Mouse (Mus musculus) spleen, postnatal 4 days (tissue): ENCODE data around the gene Dctn1.

Experiments used
- DNase-seq, 2 experiments: peaks; one replicate each; pipeline ENCODE4 v3.0.0; 2022; ENCODE audit warnings: low spot score in 2 of 2

Gene Dctn1

DNA sequence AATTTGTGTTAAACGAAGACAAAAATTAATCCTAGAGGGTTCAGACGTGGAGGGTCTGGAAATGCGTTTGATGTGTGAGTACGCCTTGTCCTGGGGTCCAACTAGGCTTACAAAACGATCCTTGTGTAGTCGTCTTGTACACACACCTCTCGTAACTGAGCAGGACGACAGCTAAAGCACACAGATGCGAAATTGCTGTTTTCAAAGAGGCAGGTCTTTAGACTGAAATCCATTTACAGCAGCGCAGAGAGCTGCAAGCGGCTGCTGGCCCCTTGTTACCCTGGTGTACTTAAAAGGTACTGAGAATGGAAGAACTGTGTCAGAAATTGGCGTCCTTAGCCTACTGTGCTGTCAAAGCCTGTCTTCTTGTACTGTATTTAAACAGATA is 517 bp downstream of the Dctn1 start:
- DNase-seq = peak in 1 of 2 experiments; percentile 65

DNA sequence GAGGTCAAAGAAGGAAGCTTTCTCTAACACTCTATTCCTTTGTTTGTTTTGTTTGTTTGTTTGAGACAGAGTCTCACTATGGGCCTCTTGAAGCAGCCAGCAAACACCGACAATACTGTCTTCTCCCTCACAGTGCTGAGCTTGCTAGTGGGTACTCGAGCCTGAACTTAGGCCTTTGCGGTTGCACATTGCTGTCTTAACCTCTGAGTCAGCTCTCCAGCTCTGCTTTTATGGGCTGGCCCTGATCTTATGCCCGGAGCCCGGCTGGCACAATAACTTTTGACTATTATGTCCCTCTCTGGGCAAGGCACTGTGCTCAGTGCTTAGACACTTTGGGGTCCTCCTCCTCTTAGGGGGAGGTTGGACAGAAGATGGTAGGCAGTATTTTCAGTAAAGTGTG is 4.2 kb downstream of the Dctn1 start:
- DNase-seq = no peak

DNA sequence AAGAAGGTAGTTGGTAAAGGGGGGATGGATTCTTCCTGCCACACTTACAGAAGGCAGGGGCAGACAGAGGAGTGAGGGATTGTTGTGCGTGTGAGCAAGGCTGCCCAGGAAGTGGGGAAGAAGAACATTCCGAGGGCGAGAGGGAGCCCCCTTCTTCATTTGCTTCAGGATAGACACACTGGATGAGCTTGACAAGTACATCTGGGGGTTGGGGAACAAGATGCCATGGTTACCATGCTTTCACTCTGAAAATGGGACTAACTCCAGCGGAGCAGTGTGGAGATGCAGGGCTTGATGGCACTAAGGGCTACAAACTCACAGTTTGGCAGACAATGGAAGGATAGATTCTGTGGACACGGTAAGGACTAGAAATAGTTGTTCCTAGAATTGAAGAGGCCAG is 5.3 kb downstream of the Dctn1 start:
- DNase-seq = no peak

DNA sequence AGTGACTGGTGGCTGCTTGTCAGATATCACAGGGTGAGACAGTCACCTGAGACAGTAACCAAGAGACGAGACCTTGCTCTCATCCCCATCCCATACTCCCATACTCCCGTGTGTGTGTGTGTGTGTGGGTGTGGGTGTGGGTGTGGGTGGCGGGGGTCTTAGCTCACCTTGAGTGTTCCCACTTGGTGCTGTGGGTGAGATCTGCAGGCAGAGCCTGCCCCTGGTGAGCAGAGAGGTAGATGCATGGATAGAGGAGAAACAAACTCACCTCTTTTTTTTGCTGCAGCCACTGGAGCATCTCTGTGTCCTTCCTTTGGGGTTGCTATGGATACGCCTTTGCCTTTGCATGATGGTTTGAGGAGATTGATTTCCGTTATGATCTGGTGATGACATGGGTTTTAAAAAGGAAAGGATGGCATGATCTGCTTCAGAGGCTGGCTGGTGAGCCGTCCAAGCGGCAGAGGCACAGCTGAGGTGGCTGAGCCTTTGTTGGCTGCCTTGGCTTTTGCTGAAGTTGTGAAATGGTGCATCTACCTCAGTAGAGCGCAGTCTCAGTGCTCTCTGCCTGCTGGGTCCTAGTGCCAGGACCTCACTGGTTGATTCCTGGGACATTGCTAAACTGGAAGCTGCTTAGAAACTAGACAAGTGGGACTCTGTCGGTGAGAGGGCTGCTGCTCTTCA is 6.7 kb downstream of the Dctn1 start:
- DNase-seq = no peak

DNA sequence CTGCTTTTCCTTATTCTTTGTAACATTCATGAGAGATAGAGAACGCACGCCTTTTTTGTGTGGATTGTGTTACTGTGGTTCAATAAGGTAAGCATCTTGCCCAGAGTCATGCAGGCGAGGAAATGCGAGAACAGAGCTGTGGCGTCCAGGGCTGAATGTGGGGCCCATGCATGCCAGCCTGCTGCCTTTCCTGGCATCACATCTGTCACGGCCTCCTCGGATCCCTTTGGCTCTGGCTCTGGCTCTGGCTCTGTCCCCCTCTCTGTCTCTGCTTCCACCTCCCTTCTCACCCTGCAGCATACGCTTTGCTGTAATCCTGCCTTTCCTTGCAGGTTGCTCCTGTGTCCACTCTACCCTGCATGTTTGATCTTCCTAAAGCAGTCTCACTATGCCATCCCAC is 10.3 kb downstream of the Dctn1 start:
- DNase-seq = no peak

DNA sequence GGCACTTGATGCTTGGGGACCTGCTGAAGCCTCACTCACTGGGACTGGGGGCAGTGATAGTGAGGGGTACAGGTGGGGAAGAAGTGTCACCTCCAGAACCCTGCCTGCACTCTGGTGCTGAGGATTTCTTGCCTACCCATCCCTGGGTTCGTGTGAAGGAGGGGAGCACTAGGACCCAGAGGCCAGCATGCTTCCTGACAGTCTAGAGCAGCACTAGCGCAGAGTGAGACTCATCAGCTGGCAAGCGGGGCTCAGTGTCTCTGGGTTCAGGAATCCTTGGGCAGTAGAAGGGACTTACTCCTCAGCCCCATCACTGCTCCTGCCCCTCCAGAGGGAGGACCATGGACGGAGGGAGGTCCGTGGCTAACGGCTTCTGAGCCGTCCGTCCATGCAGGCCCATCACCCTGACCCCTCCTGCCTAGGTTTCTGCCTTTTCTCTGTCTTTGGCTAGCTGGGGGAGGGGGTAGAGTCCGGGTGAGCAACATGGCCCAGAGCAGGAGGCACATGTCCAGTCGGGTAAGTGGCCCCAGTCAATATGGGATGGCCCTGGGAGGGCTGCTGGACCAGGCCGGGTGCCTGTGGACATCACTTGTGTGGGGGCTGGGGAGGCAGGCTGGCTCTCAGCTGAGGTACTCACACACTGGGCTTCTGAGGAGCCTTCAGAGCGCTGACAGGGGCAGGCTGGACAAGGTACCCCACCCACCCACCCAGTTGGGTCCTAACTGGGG is 13.8 kb downstream of the Dctn1 start:
- no peak for DNase-seq

DNA sequence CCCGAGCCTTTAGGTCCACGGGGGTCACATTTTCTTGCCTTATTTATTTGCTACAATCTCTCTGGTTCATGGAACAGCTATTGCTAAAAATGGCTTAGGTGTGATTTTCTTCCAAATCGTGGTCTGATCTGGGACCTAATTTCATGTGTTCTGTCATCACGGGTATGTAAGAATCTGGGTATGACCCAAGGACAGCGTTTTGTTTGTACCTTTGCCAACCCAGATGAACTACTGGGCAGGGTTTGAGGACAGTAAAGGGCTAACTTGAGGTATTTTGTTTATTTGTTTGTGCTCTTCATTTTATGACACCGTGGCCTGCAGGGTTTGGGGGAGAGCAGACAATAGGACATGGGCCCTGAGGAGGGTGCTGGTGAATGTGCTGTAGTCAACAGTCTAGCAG is 14.9 kb downstream of the Dctn1 start:
- no peak for DNase-seq

DNA sequence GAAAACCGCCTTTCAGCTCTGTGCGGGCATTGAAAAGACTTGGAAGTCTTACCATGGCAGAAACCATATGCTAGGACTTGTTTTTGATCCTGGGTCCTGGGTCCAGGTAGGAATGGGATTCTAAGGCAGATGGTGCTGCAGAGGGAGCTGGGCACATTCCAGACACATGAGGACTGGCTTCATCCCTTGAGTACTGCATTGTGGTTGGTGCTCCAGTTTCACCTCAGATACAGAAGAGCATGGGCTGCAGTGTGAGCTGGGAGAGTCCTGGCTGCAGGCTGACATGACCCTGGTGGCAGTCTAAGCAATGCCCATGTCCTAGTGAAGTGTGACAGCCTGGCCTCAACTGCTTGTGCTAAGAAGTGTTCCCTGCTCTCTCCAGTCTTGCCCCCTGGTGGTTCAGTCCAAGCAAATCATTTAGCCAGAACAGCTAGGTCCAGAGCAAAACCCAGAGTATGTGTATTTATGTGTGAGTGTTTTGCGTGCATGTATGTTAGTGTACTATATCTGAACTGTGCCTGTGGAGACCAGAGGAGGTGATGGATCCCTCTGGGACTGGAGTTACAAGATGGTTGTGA is 19.2 kb downstream of the Dctn1 start:
- DNase-seq = no peak

DNA sequence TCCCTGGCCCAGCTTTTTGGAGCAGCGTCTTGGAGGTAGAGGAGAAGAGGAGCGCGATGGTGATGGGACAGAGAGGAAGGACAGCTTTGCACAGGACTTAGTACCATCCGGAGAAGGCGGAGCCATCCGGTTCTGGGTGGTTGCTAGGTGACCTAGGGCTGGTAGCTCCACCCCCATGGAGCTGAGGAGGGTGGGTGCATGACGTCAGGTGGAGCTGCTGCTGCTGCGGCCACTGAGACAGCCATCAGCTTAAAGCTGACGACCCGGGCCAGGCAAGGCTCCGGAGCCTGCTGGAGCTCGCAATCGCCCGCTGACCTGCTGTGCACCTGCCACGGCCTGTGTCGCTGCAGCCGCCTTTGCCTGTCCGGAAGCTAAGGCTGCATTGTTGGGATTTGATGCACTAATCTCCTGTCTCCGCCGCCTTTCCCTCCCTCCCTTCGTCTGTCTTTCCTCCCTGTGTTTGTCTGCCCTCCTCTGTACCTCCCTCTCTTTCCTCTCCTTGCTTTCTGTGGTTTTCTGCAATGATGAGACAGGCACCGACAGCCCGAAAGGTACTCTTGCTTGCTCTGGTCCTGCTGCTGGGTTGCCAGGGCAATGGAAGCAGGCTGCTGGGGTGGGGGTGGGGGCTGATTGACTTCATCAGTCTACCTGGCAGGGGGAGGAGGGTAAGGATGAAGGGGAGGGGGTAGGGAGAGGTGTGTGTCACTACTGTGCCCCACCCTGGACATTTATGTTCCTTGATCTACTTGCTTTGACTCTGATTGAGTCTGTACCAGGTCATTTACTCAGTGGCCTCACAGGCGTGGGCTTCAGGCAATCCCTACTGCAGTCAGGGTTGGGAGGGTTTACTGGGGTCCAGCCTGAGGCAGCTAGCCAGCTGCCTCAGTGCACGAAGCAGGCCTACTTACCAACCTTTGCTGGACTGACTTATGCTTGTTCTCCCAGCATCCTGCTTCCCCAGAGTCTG is 20.5 kb downstream of the Dctn1 start:
- DNase-seq = no peak

DNA sequence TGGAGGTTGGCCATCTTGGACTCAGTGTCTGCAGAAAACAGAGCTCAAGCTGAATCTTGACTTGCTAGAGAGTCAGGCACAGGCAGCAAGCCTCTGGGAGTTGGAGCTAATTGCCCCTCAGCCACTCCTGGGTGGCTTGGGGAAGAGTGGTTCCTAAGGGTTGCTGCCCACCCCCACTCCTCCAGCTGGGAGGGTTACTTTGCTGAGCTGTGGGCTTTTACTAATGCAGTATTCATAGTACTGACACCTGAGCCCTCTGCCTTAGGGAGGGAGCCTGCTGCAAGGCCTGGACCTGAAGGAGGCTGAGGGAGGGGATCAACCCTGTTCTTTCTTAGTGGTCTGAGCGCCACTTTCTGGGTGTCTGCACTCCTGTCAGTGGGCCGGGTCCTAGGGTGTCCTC is 21.2 kb downstream of the Dctn1 start:
- no peak for DNase-seq

DNA sequence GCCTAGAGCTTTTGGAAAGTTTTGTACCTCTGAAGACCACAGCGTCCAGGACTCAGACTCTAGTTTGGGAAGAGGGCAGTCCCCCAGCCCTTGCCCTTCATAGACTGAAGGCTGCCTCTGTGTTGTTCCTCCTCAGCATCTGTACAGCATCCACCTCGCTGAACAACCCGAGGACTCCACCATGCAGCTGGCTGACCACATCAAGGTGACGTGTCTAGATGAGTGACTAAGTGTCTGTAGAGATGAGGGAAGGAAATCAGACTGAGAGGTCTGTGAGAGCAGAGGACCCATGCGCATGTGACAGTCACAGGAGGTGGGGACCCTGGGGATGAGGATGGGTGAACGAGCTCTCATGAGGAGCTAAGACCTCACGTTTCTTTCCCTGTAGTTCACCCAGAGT is 27.9 kb downstream of the Dctn1 start:
- no peak for DNase-seq

DNA sequence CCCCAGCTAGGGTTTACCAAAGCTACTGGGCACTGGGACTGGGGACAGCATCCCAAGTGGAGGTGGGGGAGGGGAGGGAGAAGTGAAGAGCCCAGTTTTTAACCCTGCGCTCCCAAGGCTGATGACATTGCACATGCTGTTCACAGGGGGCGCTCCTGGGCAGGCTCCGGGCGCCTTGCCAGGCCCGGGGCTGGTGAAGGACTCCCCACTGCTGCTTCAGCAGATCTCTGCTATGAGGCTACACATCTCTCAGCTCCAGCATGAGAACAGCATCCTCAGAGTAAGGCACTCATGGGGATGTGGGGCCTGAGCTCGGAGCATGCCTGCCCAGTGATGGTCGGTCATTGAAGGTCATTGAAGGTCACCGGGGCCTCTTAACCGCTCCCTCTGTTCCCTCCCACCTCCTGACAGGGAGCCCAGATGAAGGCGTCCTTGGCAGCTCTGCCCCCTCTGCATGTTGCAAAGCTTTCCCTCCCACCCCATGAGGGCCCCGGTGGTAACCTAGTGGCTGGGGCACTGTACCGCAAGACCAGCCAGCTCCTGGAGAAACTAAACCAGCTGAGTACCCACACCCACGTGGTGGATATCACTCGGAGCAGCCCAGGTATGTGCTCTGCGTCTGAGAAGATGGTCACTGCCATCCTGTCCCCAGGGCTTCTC is 31.8 kb downstream of the Dctn1 start:
- no peak for DNase-seq

DNA sequence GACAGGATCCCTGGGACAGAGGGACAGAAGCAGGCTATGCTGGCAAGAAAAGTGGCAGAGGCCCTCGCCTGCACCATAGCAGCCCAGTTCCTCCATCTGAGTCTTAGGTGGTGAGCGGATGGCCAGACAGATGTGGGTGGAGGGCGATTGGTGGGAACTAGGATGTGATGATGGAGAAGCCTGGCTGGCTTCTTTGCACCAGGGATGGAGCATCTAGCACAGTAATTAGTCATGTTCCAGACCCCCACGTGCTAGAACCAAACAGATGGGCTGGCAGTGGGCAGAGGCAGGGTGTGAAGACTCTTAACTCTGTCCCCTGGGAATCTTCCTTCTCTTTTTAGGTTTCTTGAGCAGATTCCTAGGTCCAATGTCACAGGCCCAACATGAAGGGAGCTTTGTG is 37.6 kb downstream of the Dctn1 start:
- DNase-seq = no peak

DNA sequence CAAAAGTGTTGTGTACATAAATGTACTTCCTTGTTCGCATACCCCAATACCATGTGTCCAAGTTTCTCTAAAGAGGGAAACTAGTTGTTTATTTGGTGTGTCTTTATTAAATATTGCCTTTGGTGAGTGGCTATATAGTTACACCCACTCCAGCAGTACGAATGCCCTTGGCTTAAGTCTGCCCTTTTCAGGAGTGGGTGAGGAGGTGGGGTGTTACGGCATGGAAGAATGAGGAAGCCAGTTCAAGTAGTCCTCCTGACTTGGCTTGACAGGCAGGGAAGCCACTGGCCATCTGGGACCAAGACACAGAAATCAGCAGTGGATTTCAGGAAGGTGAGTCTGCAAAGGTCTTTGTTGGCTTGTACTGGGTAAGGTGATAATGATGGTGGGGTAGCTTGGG is 40.1 kb downstream of the Dctn1 start:
- DNase-seq = no peak

DNA sequence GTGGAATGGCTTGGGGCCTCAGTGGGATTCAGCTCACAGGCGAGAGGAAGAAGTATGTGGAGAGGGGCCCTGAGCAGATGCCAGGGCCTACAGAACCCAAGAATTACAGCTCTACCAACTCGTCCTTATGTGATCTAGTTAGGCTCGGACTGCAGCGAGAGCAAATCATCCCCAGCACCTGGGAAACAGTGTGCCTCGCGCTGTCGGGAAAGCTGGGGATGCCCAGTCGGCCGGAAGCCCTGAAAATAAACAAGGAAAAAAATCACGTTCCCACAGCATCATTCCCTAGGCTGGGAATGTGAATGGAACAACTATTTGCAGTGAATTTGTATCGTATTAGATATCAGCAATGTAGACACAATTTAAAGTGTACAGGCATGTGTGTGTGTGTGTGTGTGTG is 40.6 kb downstream of the Dctn1 start:
- no peak for DNase-seq

DNA sequence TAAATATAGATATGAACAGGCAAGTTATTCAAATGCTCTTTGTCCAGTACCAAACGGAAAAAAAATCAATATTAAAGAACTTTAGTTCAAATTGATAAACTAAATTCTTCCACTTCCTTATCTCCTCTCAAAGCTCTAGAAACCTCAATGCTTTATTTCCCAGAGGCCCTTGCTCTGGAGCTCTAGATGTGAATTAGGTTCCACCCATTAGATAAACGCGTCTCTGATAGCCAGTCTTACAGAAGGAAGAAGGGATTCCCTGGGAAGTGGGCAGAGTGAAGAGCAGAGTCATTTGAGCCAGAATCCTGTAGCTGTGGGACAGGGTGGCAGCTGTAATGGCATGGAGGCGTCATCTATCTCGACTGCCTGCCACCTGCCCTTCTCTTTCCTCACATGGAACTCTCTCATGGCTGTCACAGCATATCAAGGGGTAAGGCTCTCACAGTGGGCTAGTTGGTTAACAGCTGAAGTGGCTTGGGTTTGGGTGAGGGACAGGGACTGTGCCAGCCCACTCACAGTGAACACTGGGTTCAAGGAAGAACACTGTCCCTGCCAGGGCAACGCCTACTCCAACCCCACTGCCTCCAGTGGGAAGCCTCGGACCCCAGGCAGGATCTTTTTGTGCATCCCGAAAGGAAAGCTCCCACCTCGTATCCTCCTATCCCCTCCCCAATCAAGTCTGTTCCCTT is 41.8 kb downstream of the Dctn1 start:
- DNase-seq = no peak

DNA sequence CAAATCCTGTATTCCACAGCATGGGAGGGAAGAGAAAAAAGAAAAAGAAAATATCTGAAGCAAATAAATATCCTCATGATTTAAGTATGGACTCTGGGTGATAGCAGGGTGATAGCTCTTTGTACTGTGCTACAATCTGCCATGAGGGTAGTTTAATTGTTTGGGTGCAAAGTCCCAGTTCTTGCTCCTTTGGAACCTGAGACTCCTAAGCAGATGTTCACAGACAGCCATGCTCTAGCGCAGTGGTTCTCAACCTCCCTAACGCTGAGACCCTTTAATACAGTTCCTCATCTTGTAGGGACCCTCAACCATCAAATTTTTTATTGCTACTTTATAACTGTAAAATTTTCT is 42.3 kb downstream of the Dctn1 start:
- DNase-seq = no peak

DNA sequence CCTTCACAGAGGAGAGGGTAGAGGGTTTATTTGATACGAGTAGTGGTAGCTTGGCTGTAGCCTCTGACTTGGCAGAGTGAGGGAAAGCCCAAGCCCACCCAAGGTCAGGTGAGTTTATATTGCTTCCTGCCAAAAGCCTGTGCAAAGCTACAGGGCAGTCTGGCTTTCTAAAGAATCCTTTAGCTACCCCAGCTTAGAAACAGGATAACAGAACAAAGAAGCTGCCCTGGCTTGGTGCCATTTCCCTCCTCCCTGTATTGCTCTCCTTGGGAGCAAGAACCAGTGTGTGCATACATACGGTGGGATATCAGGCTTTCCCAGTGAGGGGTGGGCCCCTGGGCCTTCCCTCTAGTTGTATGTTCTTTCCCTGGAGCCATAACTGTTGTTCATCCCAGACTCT is 44.8 kb downstream of the Dctn1 start:
- no peak for DNase-seq

DNA sequence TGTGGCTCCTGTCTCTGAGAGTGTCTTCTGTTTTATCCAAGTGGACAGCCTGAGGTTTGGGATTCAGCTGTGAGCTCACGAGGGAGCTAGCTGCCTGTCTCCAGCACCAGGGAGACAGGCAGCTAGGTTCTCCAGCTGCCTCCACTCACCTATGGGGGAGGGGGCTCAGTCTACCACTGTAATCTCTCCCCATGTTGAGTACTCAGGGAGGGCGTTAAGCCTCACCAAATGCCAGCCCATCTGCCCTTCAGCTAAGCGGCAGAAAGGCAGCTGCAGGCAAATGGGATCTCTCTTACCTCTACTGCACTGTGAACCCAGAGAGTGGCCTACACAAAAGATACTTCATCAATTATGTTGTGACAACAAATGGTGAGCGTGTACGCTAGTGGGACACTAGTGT is 45.8 kb downstream of the Dctn1 start:
- DNase-seq = no peak

DNA sequence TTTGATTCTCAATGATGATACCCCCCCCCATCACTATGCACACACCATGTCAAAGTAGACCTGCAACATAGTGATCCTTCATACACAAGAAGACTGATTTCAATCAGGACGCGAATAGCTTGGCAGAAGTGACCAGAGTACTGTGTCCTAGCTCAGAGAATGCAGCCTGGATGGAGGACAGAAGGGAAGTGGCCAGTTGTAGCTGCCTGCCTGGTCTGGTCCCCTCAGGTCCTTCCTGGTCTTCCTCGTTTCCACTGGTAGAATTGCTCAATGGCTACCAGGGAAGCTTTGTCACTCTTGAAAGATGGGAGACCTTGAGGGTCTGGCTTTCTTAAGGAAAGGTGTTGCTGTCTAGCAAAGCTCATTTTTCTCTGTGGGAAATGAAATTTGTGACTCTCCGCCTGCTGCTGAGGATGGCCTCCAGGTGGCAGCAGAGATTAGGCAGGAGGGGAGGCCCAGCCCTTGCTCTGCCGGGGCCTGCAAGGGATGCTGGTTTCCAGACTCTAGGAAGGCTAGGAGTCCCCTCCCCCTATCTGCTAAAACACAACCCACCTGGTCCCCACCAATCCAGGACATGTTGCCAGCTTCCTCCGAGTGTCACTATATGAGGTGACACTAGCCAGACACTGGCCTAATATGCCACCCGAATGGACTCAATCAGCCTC is 49.4 kb downstream of the Dctn1 start:
- peak; percentile 41 to 81 for DNase-seq

DNA sequence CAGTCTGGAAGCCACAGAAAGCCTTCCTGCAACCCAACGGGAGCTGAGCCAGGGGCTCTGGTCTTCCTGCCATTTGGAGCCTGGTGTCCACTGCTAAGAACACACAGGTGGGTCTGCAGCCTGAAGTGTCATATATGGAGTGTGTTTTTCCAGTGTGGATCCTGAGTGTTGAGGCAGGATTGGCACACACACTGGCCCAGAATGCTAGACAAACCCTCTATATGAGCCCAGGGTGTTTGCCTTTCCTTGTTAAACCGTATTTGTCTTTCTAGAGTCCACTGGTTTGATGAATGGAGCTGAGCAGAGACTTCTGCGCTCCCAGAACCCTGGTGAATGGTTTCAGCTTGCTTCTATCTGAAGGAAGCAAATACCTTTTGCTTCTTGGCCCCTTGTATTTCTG is 54.1 kb downstream of the Dctn1 start, which contains the start of gene Slc4a5:
Gene Slc4a5 (plus strand): TSS at position 15 of the 400 bp plus-strand sequence.
- DNase-seq = no peak
